Mouse (Mus musculus) naive thymus-derived CD4-positive, alpha-beta T cell, adult 5 months (primary cell): ENCODE results near the gene Ogfr. TPM values are rescaled to one million over a fixed set of nuclear protein-coding genes. Genes with fewer than 3 reads are reported as not detected.

Experiments used
- polyA plus RNA-seq: library from polyadenylated mRNA; unstranded; fragments of 100-300 nt; shearing (Covaris generic); gene quantifications from one replicate; pipeline ENCODE4 v1.2.1, GENCODE M21; 2017

Ogfr gene
- 68.7 TPM for polyA plus RNA-seq

DNA sequence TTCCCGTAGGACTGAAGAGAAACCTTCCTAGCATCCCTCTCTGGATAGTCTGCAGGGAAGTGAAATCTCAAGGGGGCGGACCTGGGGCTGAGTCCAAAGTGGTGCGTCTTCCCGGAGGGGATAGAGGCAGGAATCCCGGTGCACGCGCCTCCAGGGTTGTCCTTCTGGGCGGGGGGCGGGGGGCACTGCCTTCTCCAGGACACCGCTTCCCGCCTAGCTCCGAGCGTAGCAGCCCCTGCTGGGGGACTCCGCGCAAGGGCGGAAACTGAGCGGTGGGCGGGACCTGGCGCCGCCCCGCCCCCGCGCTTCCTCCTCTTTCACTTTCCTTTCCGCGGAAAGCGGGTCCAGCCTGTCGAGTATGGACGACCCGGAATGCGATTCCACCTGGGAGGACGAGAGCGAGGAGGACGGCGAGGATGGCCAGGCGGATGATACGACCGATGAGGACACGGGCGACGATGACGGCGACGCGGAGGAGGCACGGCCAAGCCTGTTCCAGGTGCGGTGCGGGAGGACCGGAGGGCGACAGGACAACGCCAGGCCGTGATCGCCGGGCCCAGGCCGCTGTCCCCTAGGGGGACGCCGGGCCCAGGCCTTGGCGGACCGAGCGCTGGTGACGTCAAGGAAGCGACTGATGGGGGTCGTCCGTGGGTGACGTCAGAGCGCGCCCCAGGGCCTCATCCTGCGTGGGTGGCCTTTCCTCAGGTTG, at the start of gene Ogfr:
TSS of gene Ogfr (plus strand) at position 123 of the 709 bp plus-strand sequence.

DNA sequence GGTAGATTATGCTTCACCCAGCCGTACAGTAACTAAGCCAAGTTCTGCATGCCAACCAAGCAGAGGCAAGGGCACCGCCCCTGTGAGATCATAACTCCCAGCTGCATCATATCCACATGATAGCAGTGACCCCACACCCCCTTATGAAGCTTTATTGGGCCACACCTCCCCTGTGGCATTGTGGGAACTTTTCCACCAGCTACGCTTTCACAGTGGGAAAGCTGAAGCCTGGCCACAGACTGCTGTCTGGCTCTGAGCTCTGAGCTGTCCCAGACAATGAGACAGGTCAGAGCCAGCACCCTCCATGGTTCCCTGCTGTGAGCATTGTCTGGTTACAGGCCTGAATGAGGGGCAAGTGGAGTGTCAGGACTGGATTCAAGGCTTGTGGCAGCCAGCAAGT, 8.0 kb upstream of the Ogfr start, which contains the start of gene Mrgbp:
TSS of gene Mrgbp (plus strand) at position 303 of the 400 bp plus-strand sequence.

DNA sequence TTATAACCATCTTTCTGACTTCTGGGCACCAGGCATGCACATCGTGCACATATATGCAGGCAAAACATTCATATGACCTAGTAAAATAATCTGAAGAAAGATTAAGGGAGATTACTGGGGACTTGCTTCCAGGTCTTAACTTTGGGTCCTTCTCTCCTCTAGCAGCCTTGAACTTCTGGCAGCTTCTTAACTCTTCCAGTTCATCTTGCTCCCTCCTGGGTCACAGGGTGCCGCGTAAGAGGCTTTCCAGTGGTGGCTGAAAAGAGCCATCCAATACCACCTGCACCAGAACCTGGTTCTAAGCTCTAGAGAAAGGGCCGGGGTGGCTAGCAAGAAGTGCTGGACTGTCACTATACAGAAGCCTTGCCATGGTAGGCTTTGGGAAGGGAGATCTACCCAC, 8.4 kb downstream of the Ogfr start, which contains the start of gene Col9a3:
TSS of gene Col9a3 (plus strand) at position 301 of the 400 bp plus-strand sequence.

DNA sequence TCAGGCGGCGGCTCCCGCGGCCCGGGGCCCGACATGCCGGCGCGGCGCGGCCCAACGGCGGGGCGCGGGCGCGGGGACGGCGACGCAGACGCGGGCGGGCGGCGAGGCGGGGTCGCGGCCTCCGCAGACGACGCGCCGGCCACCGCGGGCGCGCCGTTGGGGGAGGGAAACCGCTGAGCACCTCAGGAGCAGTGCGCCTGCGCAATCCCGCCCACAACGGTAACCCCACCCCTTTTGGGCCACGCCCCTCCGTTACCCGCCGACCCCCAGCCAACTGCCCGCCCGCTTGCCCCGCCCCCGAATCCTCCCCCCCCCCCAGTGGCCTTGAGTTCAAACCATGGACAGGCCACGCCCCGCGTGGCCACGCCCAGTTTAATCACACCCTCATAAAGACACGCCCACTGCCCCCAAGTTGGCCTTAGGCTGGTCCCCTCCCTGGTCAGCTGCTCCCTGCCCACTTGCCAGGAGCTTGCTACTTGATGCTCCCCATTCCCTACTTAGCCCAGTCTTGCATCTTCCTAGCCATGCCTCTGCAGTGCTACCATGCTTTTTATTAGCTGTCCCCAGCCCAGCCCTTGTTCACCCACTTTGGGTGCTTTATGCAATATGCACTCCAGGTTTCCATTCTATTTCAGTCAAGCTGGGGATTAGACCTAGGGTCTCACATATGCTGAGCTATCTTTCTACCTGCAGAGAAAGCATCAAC, 53.7 kb downstream of the Ogfr start, which contains the start of gene Tcfl5:
TSS of gene Tcfl5 (minus strand) at position 154 of the 706 bp plus-strand sequence.

Other genes starting within 250 kb of the Ogfr start
- 3.9 TPM for gene Slco4a1, start 133.0 kb upstream of the Ogfr start, polyA plus RNA-seq
- gene Ntsr1, start 89.3 kb upstream of the Ogfr start, polyA plus RNA-seq, result not detected
- gene Mrgbp, start 7.9 kb upstream of the Ogfr start, polyA plus RNA-seq, result 66.6 TPM
- gene Col9a3, start 8.5 kb downstream of the Ogfr start, polyA plus RNA-seq, result 0.97 TPM
- 0.49 TPM for gene Tcfl5, start 53.5 kb downstream of the Ogfr start, polyA plus RNA-seq
- 41.2 TPM for gene Dido1, start 120.8 kb downstream of the Ogfr start, polyA plus RNA-seq
- 24.9 TPM for gene Gid8, start 120.9 kb downstream of the Ogfr start, polyA plus RNA-seq
- 57.4 TPM for gene Slc17a9, start 136.0 kb downstream of the Ogfr start, polyA plus RNA-seq
- not detected for gene Bhlhe23, start 187.7 kb downstream of the Ogfr start, polyA plus RNA-seq